Mouse (Mus musculus) megakaryocyte, adult 5-6 weeks (primary cell): ENCODE data around the gene Gas2. TPM values are rescaled to one million over a fixed set of nuclear protein-coding genes. Genes with fewer than 3 reads are reported as not detected.

Experiments used
- ATAC-seq: 2 replicates; pipeline ENCODE4 v1.8.0; 2016; ENCODE audit warnings: mild to moderate bottlenecking, inconsistent platforms; ENCODE audit not compliant: poor library complexity, severe bottlenecking
- total RNA-seq, 2 experiments: library from RNA; stranded (forward) in 1 of 2; stranded (reverse) in 1 of 2; fragments of 153-499, 151-499 nt in 1 of 2; fragments of 221-1000, 200-1000 nt in 1 of 2; gene quantifications; 2 replicates each; pipeline versions ENCODE4 v1.2.3 to v1.2.4; 2015 to 2017

Gas2 gene
- 2.9 and 3.9 TPM in 2 replicates for total RNA-seq (2015)
- total RNA-seq (2017) = 4.3 and 4.9 TPM in 2 replicates

DNA sequence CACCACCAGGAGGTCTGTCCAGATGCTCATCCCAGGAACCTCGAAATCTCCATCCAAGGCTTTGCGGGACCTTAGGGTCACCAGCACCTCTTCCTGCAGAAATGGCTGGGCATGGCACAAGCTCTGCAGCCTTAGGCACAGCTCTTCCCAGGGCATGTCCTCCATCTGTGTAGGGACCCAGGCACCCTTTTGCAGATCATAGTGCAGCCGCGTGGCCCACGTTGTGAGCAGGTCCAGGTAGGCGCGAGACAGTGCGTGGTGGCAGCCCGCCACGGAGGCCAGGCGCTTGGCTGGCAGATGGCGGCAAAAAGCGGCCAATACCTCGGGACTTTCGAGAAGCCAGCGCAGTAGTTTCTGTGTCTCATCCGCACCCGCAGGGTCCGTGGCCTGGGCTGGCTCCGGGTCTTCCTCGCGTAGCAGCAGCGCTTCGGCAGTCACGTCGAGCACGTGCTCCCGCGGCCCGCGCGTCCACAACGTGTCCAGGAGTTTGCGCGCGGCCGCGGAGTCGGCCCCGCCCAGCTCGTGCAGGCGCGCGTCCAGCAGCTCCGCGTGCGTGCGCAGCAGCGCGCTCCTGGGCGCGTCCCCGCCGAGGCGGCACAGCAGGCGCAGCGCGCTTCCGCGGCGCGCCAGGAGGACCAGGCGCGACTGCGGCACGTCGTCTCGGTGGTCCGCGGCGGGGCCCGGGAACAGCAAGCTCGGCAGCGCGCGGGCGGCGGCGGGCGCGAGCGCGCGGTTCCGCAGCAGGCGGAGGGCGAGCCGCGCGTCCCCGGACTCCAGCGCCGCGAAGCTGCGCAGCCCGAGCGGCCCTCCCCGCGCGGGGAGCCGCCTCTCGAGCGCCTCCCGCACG, at the start of gene Gas2:
TSS of gene Gas2 (plus strand) at position 766 of the 847 bp plus-strand sequence.
- ATAC-seq = peak; percentile 75

DNA sequence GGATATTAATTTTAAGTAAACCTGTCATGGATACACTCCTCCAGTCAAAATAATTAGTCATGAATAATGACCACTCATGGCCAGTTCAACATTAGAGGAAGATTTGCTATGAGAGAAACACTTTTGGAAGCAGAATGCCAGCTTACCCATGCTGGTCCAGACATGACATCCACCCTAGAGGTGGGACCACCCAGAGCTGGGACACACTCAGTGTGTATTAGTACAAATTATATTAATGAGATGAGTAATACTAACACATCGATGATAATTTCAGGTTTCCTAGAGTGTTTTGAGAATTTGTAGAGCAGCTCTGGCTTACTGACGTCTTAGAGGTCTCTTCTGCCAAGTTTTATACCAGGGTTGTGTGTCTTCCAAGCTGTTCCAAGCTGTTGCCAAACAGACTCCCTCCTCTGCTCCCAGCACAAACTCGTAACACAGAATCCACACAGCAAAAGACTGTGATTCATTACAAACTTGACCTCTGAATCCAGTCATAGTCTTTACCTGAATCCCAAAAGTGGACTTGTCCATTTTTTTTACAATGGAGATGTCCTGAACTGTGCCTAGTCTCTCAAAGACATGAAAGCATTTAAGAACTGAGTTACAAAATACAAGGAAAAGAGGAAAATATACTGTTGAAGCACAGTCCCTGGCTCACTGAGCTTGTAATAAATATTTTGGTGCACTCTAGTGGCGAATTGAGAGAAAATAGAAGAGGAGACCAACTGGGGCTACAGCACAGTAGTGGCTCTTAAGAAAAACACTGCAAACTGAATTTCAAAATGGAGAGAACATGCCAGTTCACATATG, 46.1 kb upstream of the Gas2 start:
- no peak for ATAC-seq

DNA sequence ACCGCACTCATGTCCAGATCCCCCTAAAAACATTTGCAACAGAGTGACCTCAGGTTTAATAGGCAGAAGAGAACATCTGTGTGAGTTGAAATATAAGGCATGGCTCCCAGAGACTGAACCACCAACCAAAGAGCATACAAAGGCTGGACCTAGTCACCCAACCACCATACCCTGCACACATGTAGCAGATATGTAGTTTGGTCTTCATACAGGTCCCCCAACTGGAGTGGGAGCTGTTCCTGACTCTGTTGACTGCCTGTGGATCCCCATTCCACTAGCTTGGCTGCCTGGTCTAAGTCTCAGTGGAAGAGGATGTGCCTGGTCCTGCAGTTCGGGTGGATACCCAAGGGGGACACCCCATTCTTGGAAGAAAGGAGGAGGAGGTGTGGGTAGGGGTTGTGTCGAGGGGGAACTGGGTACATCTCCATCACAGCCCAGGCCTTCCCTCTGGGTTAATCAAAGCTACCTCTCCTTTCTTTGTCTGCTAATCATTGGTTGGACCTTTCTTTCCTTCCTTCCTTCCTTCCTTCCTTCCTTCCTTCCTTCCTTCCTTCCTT, 45.5 kb upstream of the Gas2 start:
- no peak for ATAC-seq

DNA sequence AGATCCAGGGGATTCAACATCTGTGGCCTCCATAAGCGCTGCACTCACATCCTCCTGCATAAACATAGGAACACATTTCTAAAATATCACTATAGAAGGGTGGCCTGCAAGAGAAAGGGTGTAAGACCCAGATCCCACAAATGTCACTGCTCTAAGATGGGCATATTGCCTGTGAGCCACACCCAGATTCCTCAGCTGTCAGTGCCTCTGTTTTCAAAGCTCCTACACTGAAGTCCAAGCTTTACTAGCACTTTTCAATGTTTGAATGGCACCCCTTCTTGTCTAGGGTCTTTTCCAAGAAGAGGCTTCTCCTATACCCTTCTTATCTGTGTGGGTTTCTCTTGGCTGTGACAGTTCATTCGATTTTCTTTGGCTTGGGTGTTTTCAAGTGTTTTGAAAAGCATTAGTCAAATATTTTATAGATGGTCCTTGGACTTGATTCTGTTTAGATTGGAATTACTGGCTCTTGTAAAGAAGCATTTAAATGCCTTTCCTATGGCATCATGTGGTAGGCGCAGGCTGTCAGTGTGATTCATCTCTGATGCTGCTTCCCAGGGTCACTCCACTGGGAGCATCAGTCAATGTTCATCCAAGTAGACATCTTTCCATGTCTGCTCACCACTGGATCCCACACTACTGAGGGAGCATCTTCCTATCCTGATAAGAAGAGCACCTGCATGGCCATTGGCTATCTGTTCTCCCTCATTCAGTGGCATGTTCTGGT, 43.4 kb upstream of the Gas2 start:
- ATAC-seq = no peak

DNA sequence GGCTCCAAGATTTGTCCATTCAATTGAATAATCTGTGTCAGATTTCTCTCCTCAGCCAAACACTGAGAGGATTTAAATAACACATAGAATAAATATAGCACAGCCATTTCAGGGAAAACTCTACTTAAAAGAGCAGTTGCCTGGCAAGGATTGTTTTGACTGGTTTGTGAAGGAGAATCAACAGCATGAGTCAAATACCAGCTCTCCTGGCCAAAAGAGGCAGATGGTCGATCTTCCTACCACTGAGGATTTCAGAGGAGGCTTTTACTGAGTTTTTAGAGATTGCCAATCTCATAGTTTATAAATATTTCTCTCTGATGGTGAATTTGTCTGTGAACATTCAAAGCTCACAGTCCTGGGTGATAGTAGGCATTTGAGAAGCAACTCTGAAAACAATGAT, 41.9 kb upstream of the Gas2 start:
- ATAC-seq = no peak

DNA sequence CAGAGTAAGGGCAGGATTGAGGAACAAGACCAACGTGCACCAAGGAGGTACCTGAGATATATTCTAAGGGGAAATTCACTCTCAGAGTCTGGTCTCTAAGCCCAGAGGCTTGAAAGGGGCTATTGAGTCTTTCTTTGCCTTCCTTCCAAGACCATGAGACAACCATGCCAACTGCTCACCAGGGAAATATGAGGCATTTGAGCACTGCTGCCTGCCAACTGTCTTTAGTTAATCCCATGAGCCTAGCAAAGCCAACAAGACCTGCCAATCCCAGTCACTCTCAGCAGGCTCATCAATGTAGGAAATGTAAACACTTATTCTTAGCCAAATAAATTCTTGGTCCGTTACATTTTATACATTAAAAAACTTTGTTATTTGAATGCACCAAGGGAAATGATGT, 40.3 kb upstream of the Gas2 start:
- ATAC-seq = no peak

DNA sequence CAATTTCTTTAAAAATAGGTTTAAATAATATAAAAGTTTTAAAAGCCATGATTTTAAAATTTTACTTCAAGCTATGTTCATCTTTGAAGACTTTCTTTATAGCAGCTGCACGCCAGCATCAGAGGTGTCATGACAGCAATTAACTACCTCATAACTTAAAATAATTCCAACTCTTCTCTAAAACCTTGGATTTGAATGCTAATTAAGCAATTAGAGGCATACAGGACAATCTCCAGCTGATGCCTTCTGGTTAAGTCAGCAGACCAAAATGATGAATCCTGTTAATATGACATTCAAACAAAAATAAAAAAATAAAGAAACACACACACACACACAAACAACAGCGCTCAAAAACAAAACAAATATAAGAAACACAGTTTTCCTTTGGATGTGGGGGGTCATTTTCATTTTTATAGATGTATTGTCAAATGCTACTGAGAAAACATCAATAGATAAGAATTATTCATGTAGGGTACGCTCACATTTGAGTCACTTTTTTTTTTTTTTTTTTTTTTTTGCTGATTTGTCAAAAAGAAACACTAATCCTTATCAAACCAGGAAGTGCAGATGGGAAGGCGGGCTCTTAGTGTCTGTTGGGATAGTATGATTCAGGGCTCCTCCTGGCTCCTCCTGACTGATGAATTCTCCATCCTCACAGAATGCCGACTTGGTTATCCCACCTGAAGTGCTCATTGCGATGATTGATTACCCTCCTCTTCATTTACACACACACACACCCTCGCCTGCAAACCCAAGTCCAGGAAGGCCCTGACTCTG, 38.1 kb upstream of the Gas2 start:
- ATAC-seq = no peak

DNA sequence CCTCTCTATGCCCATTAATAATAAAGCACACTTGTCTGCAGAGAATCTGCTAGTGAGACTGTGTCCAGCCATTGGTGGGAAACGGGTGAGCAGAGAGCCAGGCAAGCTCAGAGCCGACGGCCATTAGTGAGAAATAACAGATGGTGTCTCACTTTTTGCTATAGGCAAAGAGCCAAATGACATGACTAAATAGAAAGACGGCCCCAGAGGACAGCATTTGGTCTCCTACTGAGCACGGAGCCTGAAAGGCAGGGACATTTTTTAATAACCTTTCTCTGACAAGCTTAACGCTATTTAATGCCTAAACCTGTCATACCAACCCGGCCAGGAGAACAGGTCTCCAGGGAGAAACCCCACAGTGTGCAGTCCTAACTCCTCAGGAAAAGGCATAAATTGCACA, 29.9 kb upstream of the Gas2 start:
- ATAC-seq = no peak

DNA sequence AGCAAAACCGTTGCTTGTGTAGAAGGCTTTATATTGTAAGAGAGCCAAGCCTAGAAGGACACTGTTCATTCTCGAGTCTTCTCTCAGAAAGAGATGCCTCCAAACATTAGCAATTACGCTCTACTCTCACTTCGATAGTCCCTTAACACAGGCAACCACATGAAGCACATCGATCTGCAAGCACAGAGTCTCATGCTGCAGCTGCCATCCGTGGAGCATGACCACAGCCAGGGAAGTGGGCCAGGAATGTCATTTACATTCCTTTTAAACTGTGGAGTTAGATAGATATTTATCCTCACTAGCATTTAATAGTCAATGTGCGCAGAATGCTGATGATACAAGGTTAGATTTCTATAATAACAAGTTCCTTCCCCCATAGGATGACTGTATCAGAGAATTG, 21.3 kb upstream of the Gas2 start:
- ATAC-seq = no peak

DNA sequence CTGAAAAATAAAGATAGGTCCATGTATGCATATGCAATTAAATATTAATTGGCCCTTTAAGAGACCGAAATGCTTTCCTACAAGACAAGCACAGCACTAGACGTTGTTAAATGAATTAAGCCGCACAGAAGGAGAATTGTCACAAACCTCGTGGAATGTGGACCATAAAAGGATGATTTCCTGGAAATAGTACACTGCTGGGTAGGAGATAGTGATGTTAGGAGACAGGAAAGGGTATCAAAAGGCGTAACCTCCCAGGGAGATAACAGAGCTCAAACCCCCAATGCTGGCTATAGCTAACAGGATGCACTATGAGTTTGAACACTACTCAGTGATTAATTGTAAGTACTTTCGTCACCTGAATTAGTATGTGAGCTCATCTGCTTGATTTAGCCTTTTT, 10.9 kb upstream of the Gas2 start:
- no peak for ATAC-seq

DNA sequence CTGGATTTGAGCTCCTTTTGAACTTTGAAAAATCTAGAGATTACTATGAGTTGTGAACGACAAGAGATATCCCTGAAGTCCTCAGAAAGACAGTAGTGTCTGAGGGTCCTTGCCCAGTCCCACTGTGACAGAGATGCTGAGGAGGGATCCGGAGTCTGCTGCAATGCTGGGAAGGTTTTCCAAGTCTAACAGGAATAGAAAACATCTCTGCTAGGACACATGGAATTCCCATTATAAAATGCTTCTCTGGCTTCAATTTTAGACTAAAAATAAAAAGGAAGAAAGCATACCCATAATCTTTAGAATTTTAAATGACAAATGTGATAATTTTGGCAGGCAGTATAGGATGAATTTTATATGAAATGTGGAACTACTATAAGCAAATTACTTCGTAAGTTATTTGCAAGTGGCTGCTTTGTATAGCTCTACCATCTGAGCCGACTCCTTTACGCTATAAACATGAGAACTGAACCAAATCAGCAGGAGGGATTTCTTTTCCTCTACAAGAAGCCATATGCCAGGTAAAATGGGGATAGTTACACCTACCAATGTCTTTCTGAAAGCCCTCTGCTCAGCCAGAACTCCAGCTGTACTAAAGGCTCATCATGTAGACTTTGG, 9.8 kb upstream of the Gas2 start:
- no peak for ATAC-seq

DNA sequence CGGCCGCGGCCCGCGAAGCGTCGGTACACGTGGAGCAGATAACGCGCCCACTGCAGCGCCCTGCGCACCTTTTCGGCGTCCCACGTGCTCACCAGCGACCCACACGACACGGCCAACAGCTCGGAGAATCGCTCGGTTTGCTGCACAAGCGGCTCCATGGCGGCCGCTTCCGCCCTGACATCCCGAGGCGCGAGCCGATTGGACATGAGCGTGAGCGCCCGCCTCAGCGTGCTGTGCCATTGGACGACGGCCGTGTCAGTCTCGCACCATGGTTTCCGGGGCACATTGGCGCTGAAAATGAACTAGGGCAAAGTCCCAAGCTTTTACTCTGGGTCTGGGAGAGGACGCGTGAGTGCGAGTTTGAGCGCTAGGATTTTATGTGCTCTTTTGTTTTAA, 280 bp downstream of the Gas2 start, which contains the start of gene Fancf:
TSS of gene Fancf (minus strand) at position 171 of the 396 bp plus-strand sequence.
- ATAC-seq = peak; percentile 96

DNA sequence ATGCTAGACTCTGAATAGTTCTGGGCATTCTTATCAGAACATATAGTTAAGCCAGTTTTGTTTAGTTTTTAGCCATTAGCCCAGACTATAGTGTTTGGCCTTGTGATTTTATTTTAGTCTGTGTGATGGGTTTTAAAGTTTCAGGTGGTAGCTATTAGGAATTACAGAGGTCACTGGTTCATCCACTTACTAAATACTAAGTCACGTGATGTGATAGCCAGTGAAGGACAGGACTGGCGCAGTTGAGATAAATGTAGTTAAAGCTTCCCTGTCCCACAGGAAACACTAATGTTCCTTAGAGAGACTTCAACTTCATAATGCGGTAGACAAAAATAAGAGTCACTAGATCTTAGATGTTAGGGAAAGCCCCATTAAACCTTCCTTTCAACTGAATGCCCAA, 1.0 kb downstream of the Gas2 start:
- no peak for ATAC-seq

DNA sequence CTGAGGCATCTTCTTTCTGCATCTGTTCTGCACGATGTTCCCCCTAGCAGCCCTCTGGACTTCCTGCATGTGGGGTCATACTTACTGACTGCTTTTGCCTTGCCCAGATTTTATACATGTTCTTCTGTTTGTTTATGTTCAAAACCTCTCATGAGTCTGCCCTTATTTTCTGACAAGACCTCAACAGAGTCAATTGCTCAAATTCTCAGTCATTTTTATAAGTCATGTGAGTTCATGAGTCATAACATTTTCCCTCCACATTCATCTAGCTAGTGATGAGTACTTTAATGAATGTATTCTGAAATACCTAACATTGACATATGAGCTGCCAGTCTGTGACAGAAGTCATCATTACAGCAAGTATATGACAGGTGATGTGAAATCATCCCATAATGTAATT, 3.5 kb downstream of the Gas2 start:
- ATAC-seq = no peak

DNA sequence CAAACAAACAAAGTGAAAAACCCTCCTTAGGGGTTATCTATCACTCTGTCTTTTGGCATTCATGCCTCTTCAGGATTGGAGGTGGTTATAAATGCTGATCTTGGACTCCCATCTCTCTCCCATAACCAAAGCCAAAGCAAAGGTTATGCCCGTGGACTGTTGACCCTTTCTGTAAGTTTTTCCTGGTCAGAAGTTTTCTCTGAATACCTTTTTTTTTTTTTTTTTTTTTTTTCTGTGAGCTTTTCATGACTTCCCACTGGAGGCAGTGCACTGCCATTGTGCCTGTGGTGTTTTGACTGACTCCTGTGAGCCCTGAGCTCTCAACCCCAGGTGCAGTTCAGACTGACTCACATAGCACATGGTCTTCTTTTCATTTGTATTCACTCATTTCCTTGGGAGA, 6.2 kb downstream of the Gas2 start:
- ATAC-seq = no peak

DNA sequence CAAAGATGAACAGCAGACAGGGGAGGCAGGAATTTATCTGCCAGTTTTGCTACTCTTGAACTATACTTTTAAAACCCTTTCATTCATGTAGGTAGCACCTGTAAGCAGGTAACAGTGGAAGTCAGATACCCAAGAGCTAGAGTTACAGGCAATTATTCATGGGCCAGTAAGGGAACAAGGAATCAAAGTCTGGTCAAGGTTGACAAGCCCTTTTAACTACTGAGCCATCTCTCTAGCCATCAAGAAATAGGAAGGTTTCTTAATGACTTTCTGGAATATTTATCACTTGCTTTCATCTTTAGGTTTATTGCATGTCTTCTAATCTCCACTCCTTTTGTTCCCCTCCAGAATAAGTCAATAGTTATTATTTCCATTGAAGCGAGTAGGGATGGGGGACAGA, 10.2 kb downstream of the Gas2 start:
- ATAC-seq = no peak

DNA sequence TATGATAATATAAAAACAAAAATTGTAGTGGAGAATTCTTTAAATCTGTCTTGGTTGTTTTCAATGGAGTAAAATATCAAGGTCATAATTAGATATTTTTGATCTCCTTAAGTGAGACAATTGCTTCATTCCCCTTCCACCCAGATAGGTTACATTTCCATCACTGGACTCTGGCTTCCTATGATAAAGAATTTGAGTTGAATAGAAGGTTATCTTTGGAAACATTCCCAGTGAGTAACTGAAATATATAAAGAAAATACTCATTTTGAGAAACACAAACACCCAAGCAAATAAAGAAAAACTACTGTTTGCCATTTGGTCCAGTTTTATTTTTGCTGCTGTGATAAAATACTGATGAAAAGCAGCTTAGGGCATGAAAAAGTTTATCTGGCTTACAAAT, 10.8 kb downstream of the Gas2 start:
- no peak for ATAC-seq

DNA sequence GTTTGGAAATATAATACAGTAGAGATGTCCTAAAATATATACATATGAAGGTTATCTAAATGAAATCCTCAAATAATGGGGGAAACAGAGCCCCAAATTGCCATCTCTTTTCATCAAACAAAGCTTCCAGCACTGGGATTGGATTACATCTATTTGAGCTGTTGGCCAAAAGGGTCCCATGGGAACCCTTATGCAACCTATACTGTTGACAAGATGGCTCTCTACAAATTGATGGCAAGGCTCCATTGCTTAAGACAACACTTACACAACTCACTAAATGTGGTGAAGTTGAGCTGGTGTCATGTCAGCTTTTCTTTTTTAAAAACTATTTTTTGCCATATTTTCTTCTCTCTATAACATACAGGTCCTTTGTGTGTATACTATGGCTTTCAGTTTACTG, 14.5 kb downstream of the Gas2 start:
- ATAC-seq = no peak

DNA sequence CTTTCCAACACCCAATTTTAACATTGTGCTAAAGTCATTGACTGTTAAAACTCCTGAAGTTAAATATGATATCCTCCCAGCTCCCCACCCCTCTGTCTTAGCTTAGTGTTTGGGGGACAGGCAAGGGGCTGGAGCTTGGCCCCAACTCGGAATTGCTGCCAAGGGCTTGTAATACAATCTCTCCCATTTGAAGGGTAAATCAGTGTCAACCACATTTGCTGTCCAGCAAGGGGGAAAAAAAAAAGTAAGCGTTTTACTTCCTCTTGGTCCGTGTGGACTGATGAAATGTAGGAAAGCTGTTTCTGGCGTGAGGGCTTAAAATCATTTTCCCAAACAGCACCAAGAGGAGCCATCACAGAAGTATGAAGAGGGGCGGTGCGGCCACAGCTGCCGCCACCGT, 16.9 kb downstream of the Gas2 start:
- ATAC-seq = no peak; the same call in 1 of the 2 replicates
